Comparison of ENCODE assay signal across 18 mouse cellular contexts in genomic region chr10:119387924-119388323, GRCm38 (mm10).
"Had no signal": no experiment of that assay in that cellular context is flagged by ENCODE, and none has a peak within 500 bp of the region (broad histone marks: within the 10 kb centered on the region; RNA-seq: fewer than 3 reads in every experiment).

No protein-coding gene starts in this region.

- ATAC-seq: liver, postnatal 0 days; lung, postnatal 0 days; midbrain, embryonic 13.5 days; midbrain, embryonic 15.5 days had no signal

- H3K9ac ChIP-seq: liver, embryonic 15.5 days; liver, postnatal 0 days; lung, embryonic 15.5 days; midbrain, embryonic 13.5 days; midbrain, embryonic 15.5 days; neural tube, embryonic 12.5 days; stomach, embryonic 15.5 days had no signal

- H3K27ac ChIP-seq: liver, embryonic 15.5 days; lung, embryonic 15.5 days; macrophage; midbrain, embryonic 13.5 days; midbrain, embryonic 15.5 days; neural tube, embryonic 12.5 days; stomach, embryonic 15.5 days; stomach, postnatal 0 days had no signal

- DNase-seq: liver, postnatal 0 days; lung, adult 2 months; lung, postnatal 14 days; lung, postnatal 36 days; right cerebral cortex, postnatal 14 days; thymus, adult 18-20 months; thymus, postnatal 14 days; thymus, postnatal 36 days had no signal

- H3K27me3 ChIP-seq: liver, embryonic 15.5 days; lung, embryonic 15.5 days; midbrain, embryonic 13.5 days; midbrain, embryonic 15.5 days; neural tube, embryonic 12.5 days; stomach, embryonic 15.5 days had no signal

- H3K4me2 ChIP-seq: liver, embryonic 15.5 days; lung, embryonic 15.5 days; midbrain, embryonic 11.5 days; midbrain, embryonic 13.5 days; midbrain, embryonic 15.5 days; neural tube, embryonic 12.5 days; stomach, embryonic 15.5 days had no signal

- H3K4me1 ChIP-seq: liver, embryonic 15.5 days; lung, embryonic 15.5 days; midbrain, embryonic 13.5 days; midbrain, embryonic 15.5 days; neural tube, embryonic 12.5 days; stomach, embryonic 15.5 days had no signal

- H3K4me3 ChIP-seq: liver, embryonic 15.5 days; lung, embryonic 15.5 days; midbrain, embryonic 13.5 days; midbrain, embryonic 15.5 days; neural tube, embryonic 12.5 days; stomach, embryonic 15.5 days had no signal

- H3K9me3 ChIP-seq: liver, embryonic 15.5 days; lung, embryonic 15.5 days; midbrain, embryonic 13.5 days; midbrain, embryonic 15.5 days; neural tube, embryonic 12.5 days; stomach, embryonic 15.5 days had no signal

- H3K36me3 ChIP-seq: liver, embryonic 15.5 days; lung, embryonic 15.5 days; midbrain, embryonic 13.5 days; midbrain, embryonic 15.5 days; neural tube, embryonic 12.5 days; stomach, embryonic 15.5 days had no signal
